Mouse (Mus musculus) hematopoietic stem cell, adult 5-6 weeks (primary cell): ENCODE measurements around the gene Josd1. TPM values are rescaled to one million over a fixed set of nuclear protein-coding genes. Genes with fewer than 3 reads are reported as not detected.

Experiments
- total RNA-seq: library from RNA; stranded (forward); fragments of 172-1452, 232-1000 nt; gene quantifications from 2 replicates; pipeline ENCODE4 v1.2.3, GENCODE M21; 2017

Gene Josd1
- total RNA-seq, 1 experiment from 2014 or later = 35.1 TPM

Other genes starting within 250 kb of the Josd1 start
- 55.3 and 55.5 TPM in 2 replicates for gene Csnk1e, start 232.4 kb downstream of the Josd1 start, total RNA-seq
- gene Kcnj4, start 182.7 kb downstream of the Josd1 start, total RNA-seq = not detected in 2 replicates
- not detected in 2 replicates for gene Kdelr3, start 171.5 kb downstream of the Josd1 start, total RNA-seq
- 243 and 272 TPM in 2 replicates for gene Ddx17, start 141.2 kb downstream of the Josd1 start, total RNA-seq
- gene Dmc1, start 82.8 kb downstream of the Josd1 start, total RNA-seq = 2.4 and 2.8 TPM in 2 replicates
- 0.44 and 1.7 TPM in 2 replicates for gene Fam227a, start 29.0 kb downstream of the Josd1 start, total RNA-seq
- gene Cby1, start 28.7 kb downstream of the Josd1 start, total RNA-seq = 33.0 and 75.0 TPM in 2 replicates
- 52.1 and 75.9 TPM in 2 replicates for gene Tomm22, start 17.1 kb downstream of the Josd1 start, total RNA-seq
- gene Gtpbp1, start 2.9 kb upstream of the Josd1 start, total RNA-seq = 56.9 and 71.1 TPM in 2 replicates
- gene Sun2, start 54.6 kb upstream of the Josd1 start, total RNA-seq = 110 and 149 TPM in 2 replicates
- 8.3 and 18.0 TPM in 2 replicates for gene Dnal4, start 89.9 kb upstream of the Josd1 start, total RNA-seq
- gene Nptxr, start 116.8 kb upstream of the Josd1 start, total RNA-seq = 0.30 and 1.7 TPM in 2 replicates
- not detected in 2 replicates for gene Npcd, start 146.3 kb upstream of the Josd1 start, total RNA-seq
- 34.1 and 34.2 TPM in 2 replicates for gene Cbx6, start 146.8 kb upstream of the Josd1 start, total RNA-seq
- 189 and 226 TPM in 2 replicates for gene Apobec3, start 203.7 kb upstream of the Josd1 start, total RNA-seq